16 mouse cellular contexts compared by ENCODE assay signal in the genomic region with DNA sequence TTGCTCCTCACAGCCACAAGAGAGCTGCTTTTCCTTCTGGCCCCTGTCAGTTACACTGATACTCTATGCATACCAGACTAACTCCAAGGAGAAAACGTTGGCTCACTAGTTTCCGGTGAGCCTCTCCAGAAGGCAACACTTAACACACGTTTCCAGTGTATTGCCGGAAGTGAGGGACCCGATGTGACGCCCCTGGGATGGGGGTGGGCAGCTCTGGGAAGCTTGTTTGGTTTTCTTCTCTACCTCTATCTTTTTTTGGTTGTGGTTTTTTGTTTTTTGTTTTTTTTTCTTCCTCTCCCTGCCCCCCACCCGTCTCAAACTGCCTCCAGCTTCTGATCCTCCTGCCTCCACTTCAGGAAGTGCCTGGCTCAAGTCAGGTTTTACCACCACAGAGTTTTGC. TPM values are rescaled to one million over a fixed set of nuclear protein-coding genes. Genes with fewer than 3 reads are reported as not detected.
DNase-seq lines count a peak whose midpoint lies in the region; ATAC-seq and TF ChIP-seq lines count a peak whose summit lies in the region.
"Had no signal": no experiment of that assay in that cellular context is flagged by ENCODE, and none has a peak within 500 bp of the region (broad histone marks: within the 10 kb centered on the region; RNA-seq: fewer than 3 reads in every experiment).

No protein-coding gene starts in this region.

- H3K9ac ChIP-seq in midbrain, embryonic 13.5 days (replicated peaks): no peak overlapping the region
- H3K9ac ChIP-seq in liver, embryonic 14.5 days (replicated peaks): peak overlapping the region; percentile 31; the same call in 1 of the 2 replicates
- H3K9ac ChIP-seq: embryonic facial prominence, embryonic 15.5 days; forebrain, postnatal 0 days had no signal

- H3K4me1 ChIP-seq in midbrain, embryonic 10.5 days: peaks cover 21% of the 10 kb centered on the region
- peaks cover 14% of the 10 kb centered on the region for H3K4me1 ChIP-seq in midbrain, embryonic 13.5 days (replicated peaks)
- H3K4me1 ChIP-seq in liver, embryonic 14.5 days (replicated peaks; ENCODE audit: control insufficient read depth in 2 of 2, insufficient read depth in 2 of 2, low read length in 1 of 2): peaks cover 19 to 36% of the 10 kb centered on the region in 2 experiments

- no peak for ATAC-seq in midbrain, embryonic 13.5 days
- no peak for ATAC-seq in liver, embryonic 14.5 days (ENCODE audit: insufficient read depth)
- ATAC-seq: forebrain, postnatal 0 days; intestine, embryonic 16.5 days had no signal

- TF ChIP-seq CTCF in liver, embryonic 14.5 days (IDR thresholded peaks at IDR 0.05; ENCODE audit: low read depth): no peak

- no peak overlapping the region for H3K4me2 ChIP-seq in midbrain, embryonic 13.5 days (replicated peaks)
- H3K4me2 ChIP-seq in liver, embryonic 14.5 days (ENCODE audit: low read depth): peak overlapping the region; percentile 82; the same call in 1 of the 2 replicates
- H3K4me2 ChIP-seq: embryonic facial prominence, embryonic 15.5 days had no signal

- H3K36me3 ChIP-seq in midbrain, embryonic 10.5 days: no peaks in the 10 kb centered on the region
- no peaks in the 10 kb centered on the region for H3K36me3 ChIP-seq in midbrain, embryonic 13.5 days
- H3K36me3 ChIP-seq in liver, embryonic 14.5 days (replicated peaks; ENCODE audit: control insufficient read depth, insufficient read depth, low read depth): no peaks in the 10 kb centered on the region
- H3K36me3 ChIP-seq: embryonic facial prominence, embryonic 15.5 days had no signal

- H3K9me3 ChIP-seq in midbrain, embryonic 10.5 days (replicated peaks): no peaks in the 10 kb centered on the region
- no peaks in the 10 kb centered on the region for H3K9me3 ChIP-seq in midbrain, embryonic 13.5 days
- no peaks in the 10 kb centered on the region for H3K9me3 ChIP-seq in liver, embryonic 14.5 days (ENCODE audit: control insufficient read depth, low read length)
- H3K9me3 ChIP-seq: embryonic facial prominence, embryonic 15.5 days had no signal

- peak overlapping the region; percentile 42 for H3K27ac ChIP-seq in midbrain, embryonic 10.5 days (replicated peaks)
- H3K27ac ChIP-seq in midbrain, embryonic 13.5 days: no peak overlapping the region
- H3K27ac ChIP-seq in liver, embryonic 14.5 days: peak overlapping the region; percentile 58
- H3K27ac ChIP-seq: embryonic facial prominence, embryonic 15.5 days; layer of hippocampus, adult 2 months had no signal

- TF ChIP-seq EP300 in liver, embryonic 14.5 days (IDR thresholded peaks at IDR 0.05; ENCODE audit: low read depth): no peak

- H3K27me3 ChIP-seq in midbrain, embryonic 10.5 days (ENCODE audit: low read depth, poor library complexity, severe bottlenecking): no peaks in the 10 kb centered on the region
- H3K27me3 ChIP-seq in midbrain, embryonic 13.5 days: no peaks in the 10 kb centered on the region
- H3K27me3 ChIP-seq in liver, embryonic 14.5 days (ENCODE audit: control insufficient read depth, insufficient read depth, low read length): no peaks in the 10 kb centered on the region
- H3K27me3 ChIP-seq: embryonic facial prominence, embryonic 15.5 days had no signal

- H3K4me3 ChIP-seq in midbrain, embryonic 10.5 days: no peak overlapping the region
- H3K4me3 ChIP-seq in midbrain, embryonic 13.5 days (replicated peaks): no peak overlapping the region
- H3K4me3 ChIP-seq in liver, embryonic 14.5 days (ENCODE audit: insufficient read depth in 1 of 2, low read depth in 2 of 2, low read length in 2 of 2): no peak overlapping the region
- H3K4me3 ChIP-seq: embryonic facial prominence, embryonic 15.5 days; layer of hippocampus, adult 2 months had no signal

- 76% methylated on average over 7 of the region's 7 CpGs for WGBS in midbrain, embryonic 10.5 days
- WGBS in midbrain, embryonic 13.5 days: 85% methylated on average over 7 of the region's 7 CpGs
- whole genome bisulfite sequencing in liver, embryonic 14.5 days (ENCODE audit: insufficient replicate concordance): 14% methylated on average over 7 of the region's 7 CpGs

- DNase-seq in midbrain, embryonic 10.5 days (ENCODE audit: low spot score): no peak
- DNase-seq in ZHBTc4 (ENCODE audit: low read depth, low spot score): peak; percentile 64
- DNase-seq in liver, embryonic 14.5 days (ENCODE audit: low read depth in 3 of 3, low spot score in 3 of 3): no peak
- DNase-seq in thymus, postnatal 25 days: peak; percentile 64
- DNase-seq in adrenal gland, adult (ENCODE audit: inconsistent age in 2 of 2, low spot score in 1 of 2): no peak
- DNase-seq in adipocyte (ENCODE audit: low spot score): no peak
- no peak for DNase-seq in kidney, adult 9 months
- DNase-seq: cerebellum, adult 8-10 months; forebrain, postnatal 0 days; gastrocnemius, postnatal 36 days; heart, postnatal 36 days; right cerebral cortex, adult 18-20 months had no signal

RNA-seq across cellular contexts. Expression of a gene that starts 18.1 kb away (rescaled TPM):
- polyA plus RNA-seq in midbrain, embryonic 10.5 days (2016; fragmentation: Nextera tagmentation; extraction: Ambion mirVana): 762 and 839 TPM in 2 replicates
- polyA plus RNA-seq in midbrain, embryonic 13.5 days (2015; fragmentation: Nextera tagmentation; extraction: Ambion mirVana): 361 and 363 TPM in 2 replicates
- polyA plus RNA-seq in liver, embryonic 14.5 days (2012; rRNA removed): 222 and 368 TPM in 2 replicates
- 457 and 507 TPM in 2 replicates for polyA plus RNA-seq in liver, embryonic 14.5 days (2014; fragmentation: Nextera tagmentation; extraction: Ambion mirVana)

RNA-seq across cellular contexts. Expression of a gene that starts 20.1 kb away (rescaled TPM):
- polyA plus RNA-seq in midbrain, embryonic 10.5 days (2016; fragmentation: Nextera tagmentation; extraction: Ambion mirVana): 12.5 and 12.8 TPM in 2 replicates
- 10.7 and 15.4 TPM in 2 replicates for polyA plus RNA-seq in midbrain, embryonic 13.5 days (2015; fragmentation: Nextera tagmentation; extraction: Ambion mirVana)
- 1.2 and 2.0 TPM in 2 replicates for polyA plus RNA-seq in liver, embryonic 14.5 days (2012; rRNA removed)
- 2.9 and 3.5 TPM in 2 replicates for polyA plus RNA-seq in liver, embryonic 14.5 days (2014; fragmentation: Nextera tagmentation; extraction: Ambion mirVana)

RNA-seq across cellular contexts. Expression of a gene that starts 41.0 kb away (rescaled TPM):
- polyA plus RNA-seq in midbrain, embryonic 10.5 days (2016; fragmentation: Nextera tagmentation; extraction: Ambion mirVana): 89.5 and 102 TPM in 2 replicates
- 147 and 153 TPM in 2 replicates for polyA plus RNA-seq in midbrain, embryonic 13.5 days (2015; fragmentation: Nextera tagmentation; extraction: Ambion mirVana)
- polyA plus RNA-seq in liver, embryonic 14.5 days (2012; rRNA removed): 13.5 and 15.0 TPM in 2 replicates
- polyA plus RNA-seq in liver, embryonic 14.5 days (2014; fragmentation: Nextera tagmentation; extraction: Ambion mirVana): 30.3 and 32.4 TPM in 2 replicates

RNA-seq across cellular contexts. Expression of a gene that starts 55.5 kb away (rescaled TPM):
- polyA plus RNA-seq in midbrain, embryonic 10.5 days (2016; fragmentation: Nextera tagmentation; extraction: Ambion mirVana): 2.8 and 3.0 TPM in 2 replicates
- polyA plus RNA-seq in midbrain, embryonic 13.5 days (2015; fragmentation: Nextera tagmentation; extraction: Ambion mirVana): 5.2 TPM in 2 replicates
- not detected in 2 replicates for polyA plus RNA-seq in liver, embryonic 14.5 days (2012; rRNA removed)
- polyA plus RNA-seq in liver, embryonic 14.5 days (2014; fragmentation: Nextera tagmentation; extraction: Ambion mirVana): not detected in 2 replicates

Comparison
In these comparisons a context has a peak if more than half of its experiments do, and no peak if none do; other contexts are left out.
1. DNase-seq: peak in ZHBTc4 (single experiment) and thymus, postnatal 25 days (single experiment); none in midbrain, embryonic 10.5 days (single experiment), liver, embryonic 14.5 days (0 of 3), adrenal gland, adult (0 of 2), adipocyte (single experiment) and kidney, adult 9 months (single experiment).